Mouse (Mus musculus) spleen, postnatal 36 days (tissue): ENCODE measurements at regions not wholly inside any gene's neighbourhood (a gene's known extent, or its start where the extent isn't known, plus 50 kb on each side); places are given as distances from the start of the nearest gene placed in this dataset.

Experiments used
- DNase-seq, 2 experiments: peaks; one replicate each; pipeline ENCODE4 v3.0.0; 2022; ENCODE audit warnings: low spot score in 2 of 2, mixed read lengths in 1 of 2

GRCm38 (mm10) chr5:111656436-111656835, 77.3 kb upstream of the Gm26897 start:
- no peak for DNase-seq

- DNase-seq = no peak
Measured at GRCm38 (mm10) chr5:111657759-111658429, 75.8 kb upstream of the Gm26897 start.

GRCm38 (mm10) chr5:111659229-111659628, 74.5 kb upstream of the Gm26897 start:
- DNase-seq = no peak

- no peak for DNase-seq
Measured at GRCm38 (mm10) chr5:111660447-111660846, 73.3 kb upstream of the Gm26897 start.

GRCm38 (mm10) chr5:111660968-111661367, 72.8 kb upstream of the Gm26897 start:
- DNase-seq = no peak

- DNase-seq = no peak
Measured at GRCm38 (mm10) chr5:111661971-111662370, 71.8 kb upstream of the Gm26897 start.

- no peak for DNase-seq
Measured at GRCm38 (mm10) chr5:111663831-111664230, 69.9 kb upstream of the Gm26897 start.

GRCm38 (mm10) chr5:111665406-111665805, 68.3 kb upstream of the Gm26897 start:
- DNase-seq = no peak

GRCm38 (mm10) chr5:111666007-111666406, 67.7 kb upstream of the Gm26897 start:
- no peak for DNase-seq

- no peak for DNase-seq
Measured at GRCm38 (mm10) chr5:111667901-111668300, 65.8 kb upstream of the Gm26897 start.

- no peak for DNase-seq
Measured at GRCm38 (mm10) chr5:111669139-111669538, 64.6 kb upstream of the Gm26897 start.

GRCm38 (mm10) chr5:111671762-111672161, 62.0 kb upstream of the Gm26897 start:
- no peak for DNase-seq

GRCm38 (mm10) chr5:111674976-111675672, 58.6 kb upstream of the Gm26897 start:
- DNase-seq = no peak

- peak in 1 of 2 experiments; percentile 11 for DNase-seq
Measured at GRCm38 (mm10) chr5:111675673-111676261, 58.0 kb upstream of the Gm26897 start.

GRCm38 (mm10) chr5:111677847-111678311, 55.8 kb upstream of the Gm26897 start:
- DNase-seq = no peak

GRCm38 (mm10) chr5:111678496-111678895, 55.2 kb upstream of the Gm26897 start:
- DNase-seq = no peak

- no peak for DNase-seq
Measured at GRCm38 (mm10) chr5:111681362-111682028, 52.2 kb upstream of the Gm26897 start.

GRCm38 (mm10) chr5:111682899-111683298, 50.8 kb upstream of the Gm26897 start:
- no peak for DNase-seq
